Mouse (Mus musculus) erythroblast, embryonic 14.5 days (primary cell): Measurements from ENCODE around the gene Pcbp2. TPM values are rescaled to one million over a fixed set of nuclear protein-coding genes. Genes with fewer than 3 reads are reported as not detected.

Experiments used
- H3K27me3 ChIP-seq: 2 replicates; pipeline ENCODE4 v1.6.1; 2012; ENCODE audit warnings: inconsistent platforms; ENCODE audit not compliant: control insufficient read depth
- H3K36me3 ChIP-seq: 2 replicates; pipeline ENCODE4 v1.6.1; 2012; ENCODE audit warnings: mild to moderate bottlenecking, inconsistent platforms; ENCODE audit not compliant: control insufficient read depth
- H3K4me1 ChIP-seq: 2 replicates; pipeline ENCODE4 v1.6.1; 2012; ENCODE audit warnings: inconsistent platforms; ENCODE audit not compliant: control insufficient read depth
- H3K4me3 ChIP-seq: replicated peaks from 2 replicates; pipeline ENCODE3; 2012; ENCODE audit warnings: moderate library complexity, mild to moderate bottlenecking, inconsistent platforms
- H3K9me3 ChIP-seq: 2 replicates; pipeline ENCODE4 v1.6.1; 2012; ENCODE audit warnings: low read length, inconsistent platforms, mixed read lengths; ENCODE audit not compliant: control insufficient read depth
- GATA1 ChIP-seq: IDR thresholded peaks from 2 replicates; pipeline ENCODE4 v1.6.1; 2012; ENCODE audit warnings: low read length, inconsistent platforms, mixed read lengths
- TAL1 ChIP-seq: IDR thresholded peaks from 3 replicates; pipeline ENCODE4 v1.6.1; 2012; ENCODE audit warnings: low read length, inconsistent platforms, mixed read lengths
- polyA plus RNA-seq: library from polyadenylated mRNA; stranded (reverse); fragments of >175 nt; gene quantifications from 2 replicates; pipeline ENCODE4 v1.2.3, GENCODE M21; 2012

Gene Pcbp2
- polyA plus RNA-seq, 1 experiment, result 31.3 TPM

DNA sequence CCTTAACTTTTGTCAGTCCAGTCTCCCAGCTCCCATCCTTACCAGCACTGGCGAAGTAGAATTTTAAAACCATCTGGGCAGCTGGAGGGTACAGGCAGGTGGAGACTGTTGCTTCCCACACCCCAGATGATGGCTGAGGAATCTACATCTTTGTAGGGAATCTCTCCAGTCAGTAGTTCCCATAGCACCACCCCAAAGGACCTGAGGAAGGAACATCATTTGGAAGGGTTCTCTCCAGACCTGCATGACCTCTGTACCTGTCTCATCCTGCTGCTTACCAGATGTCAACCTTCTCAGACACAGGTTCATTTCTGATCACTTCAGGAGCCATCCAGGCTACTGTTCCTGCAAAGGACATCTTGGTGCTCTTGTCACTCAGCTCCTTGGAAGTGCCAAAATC is 33.1 kb downstream of the Pcbp2 start, which contains the start of gene Gm10337:
Gene Gm10337 (plus strand): TSS at position 276 of the 400 bp plus-strand sequence.
- Histone ChIP-seq H3K27me3 (peaks cover 3% of the 10 kb centered on the region), H3K36me3 (peaks cover 67% of the 10 kb centered on the region), H3K9me3 (no peaks in the 10 kb centered on the region), H3K4me3 (no peak within 1 kb of the TSS), H3K4me1 (peaks cover 5% of the 10 kb centered on the region)
- TF ChIP-seq GATA1 (no peak), TAL1 (no peak)

DNA sequence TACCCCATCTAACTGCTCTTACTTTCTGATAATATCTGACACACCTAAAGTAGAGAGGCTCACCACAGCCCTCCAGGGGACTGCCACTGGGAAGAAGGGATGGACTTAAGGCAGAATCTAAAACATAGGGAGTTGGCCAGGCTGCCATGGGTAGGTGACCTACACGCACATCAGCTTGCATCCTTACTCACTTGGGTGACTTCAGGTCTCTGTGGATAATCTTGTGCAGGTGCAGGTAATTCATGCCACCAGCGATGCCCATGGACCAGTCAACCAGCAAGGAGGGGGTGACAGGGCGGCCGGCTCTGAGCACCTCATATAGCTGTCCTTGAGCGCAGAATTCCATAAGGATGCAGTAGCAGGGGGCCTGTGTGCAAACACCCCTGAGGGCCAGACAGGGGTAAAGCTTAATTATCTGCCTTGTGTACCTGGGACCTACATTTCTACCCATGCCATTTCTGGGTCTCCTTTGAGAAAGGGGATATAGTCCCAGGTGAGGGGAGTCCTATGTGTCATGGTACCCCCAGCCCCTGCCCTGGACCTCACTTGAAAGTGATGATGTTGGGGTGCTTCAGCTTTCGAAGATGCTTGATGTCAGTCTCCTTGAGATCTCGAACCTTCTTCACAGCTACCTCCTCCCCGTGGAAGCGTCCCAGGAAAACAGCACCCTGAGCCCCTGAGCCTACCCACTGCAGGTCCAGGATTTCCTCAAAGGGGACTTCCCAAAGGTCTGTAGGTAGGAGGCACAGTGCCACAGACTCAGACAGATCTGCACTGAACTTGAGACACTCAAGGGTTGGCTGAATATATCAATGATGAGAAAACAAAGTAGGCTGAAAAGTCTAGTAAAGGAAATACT is 33.8 kb downstream of the Pcbp2 start:
- H3K4me1 ChIP-seq, result peaks cover 5% of the 10 kb centered on the region
- H3K4me3 ChIP-seq, result no peak overlapping the region
- peaks cover 6% of the 10 kb centered on the region for H3K27me3 ChIP-seq
- H3K36me3 ChIP-seq, result peaks cover 60% of the 10 kb centered on the region
- TF ChIP-seq GATA1, result no peak
- no peaks in the 10 kb centered on the region for H3K9me3 ChIP-seq

DNA sequence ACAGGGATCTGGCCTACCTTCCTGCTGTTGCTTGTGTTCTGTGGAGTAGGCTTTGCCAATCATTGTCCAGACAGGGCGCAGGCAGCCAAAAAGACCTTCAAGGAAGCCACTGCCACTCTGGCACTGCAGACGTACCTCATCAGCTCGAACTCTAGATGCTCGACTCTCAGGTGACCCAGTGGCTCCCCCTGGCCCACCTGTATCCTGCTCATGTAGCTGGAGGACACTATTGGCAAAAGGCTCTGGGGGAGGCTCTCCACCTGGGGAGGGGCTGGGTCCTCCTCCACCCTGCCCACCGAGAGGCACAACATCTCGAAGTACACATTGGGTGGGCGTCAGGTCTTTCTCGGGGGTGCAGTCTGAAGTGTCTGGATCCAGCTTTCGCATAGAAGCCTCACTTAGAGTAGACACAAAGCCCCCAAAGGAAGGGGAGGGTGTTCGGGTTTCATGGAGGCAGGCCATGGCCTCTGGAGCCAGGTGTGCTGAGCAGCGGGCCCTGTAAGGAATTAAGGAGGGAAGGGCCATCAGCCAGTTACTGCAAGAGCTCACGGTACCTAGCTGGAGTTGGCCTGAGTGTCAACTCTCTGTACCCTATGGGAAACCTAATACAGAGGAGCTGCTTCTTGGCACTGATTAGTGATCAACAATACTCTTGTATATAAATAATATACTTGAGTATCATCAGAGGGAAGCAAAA is 34.9 kb downstream of the Pcbp2 start:
- no peak overlapping the region for H3K4me3 ChIP-seq
- no peaks in the 10 kb centered on the region for H3K9me3 ChIP-seq
- TF ChIP-seq GATA1, result no peak
- TF ChIP-seq TAL1, result no peak
- peaks cover 8% of the 10 kb centered on the region for H3K4me1 ChIP-seq
- peaks cover 17% of the 10 kb centered on the region for H3K27me3 ChIP-seq
- peaks cover 49% of the 10 kb centered on the region for H3K36me3 ChIP-seq

DNA sequence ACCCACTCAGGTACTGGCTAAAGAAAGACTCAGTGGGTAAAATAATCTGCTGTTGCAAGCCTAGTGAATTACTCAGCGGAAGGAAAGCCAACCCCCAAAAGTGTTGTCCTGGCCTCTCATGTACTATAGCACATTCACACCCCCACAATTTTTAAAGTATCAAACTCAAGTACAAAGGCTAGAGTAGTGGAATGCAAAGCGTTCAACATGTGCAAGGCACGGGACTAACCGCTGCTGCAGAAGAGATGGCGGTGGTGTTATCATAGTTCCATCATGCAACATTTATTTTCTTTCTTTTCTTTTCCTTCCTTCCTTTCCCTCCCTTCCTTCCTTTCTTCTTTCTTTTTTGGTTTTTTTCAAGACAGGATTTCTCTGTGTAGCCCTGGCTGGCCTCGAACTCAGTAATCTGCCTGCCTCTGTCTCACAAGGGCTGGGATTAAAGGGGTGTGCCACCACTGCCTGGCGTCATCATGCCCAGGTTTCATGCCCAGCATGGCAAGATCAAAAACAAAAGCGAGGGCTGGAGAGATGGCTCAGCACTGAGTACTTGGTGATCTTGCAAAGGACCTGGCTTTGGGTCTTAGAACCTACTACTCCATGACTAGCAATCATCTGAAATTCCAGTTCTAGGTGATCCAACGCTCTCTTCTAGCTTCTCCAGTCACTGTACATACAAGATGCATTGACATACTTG is 35.6 kb downstream of the Pcbp2 start:
- no peaks in the 10 kb centered on the region for H3K9me3 ChIP-seq

DNA sequence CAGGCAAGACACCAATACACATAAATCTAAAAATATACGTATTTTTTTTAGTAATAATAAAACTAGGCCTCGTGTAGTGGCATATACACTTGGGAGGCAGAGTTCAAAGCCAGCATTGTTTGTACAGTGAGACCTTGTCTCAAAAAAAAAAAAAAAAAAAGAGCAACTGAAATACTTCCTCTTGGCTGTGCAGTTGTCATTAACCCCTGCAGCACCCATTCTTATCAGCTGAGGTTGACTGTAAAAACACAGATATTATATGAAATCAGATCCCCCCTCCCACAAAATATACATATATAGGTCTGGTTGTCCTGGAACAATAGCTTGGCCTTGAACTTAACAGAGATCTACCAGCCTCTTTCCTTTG is 36.1 kb downstream of the Pcbp2 start:
- TF ChIP-seq GATA1 (no peak), TAL1 (no peak)
- Histone ChIP-seq H3K4me3 (no peak overlapping the region), H3K4me1 (peaks cover 13% of the 10 kb centered on the region), H3K36me3 (peaks cover 37% of the 10 kb centered on the region), H3K9me3 (no peaks in the 10 kb centered on the region), H3K27me3 (peaks cover 29% of the 10 kb centered on the region)

More for the DNA sequence above, 35.6 kb downstream of the Pcbp2 start:
- Histone ChIP-seq H3K27me3 (peaks cover 24% of the 10 kb centered on the region), H3K4me3 (no peak overlapping the region), H3K36me3 (peaks cover 42% of the 10 kb centered on the region), H3K4me1 (peaks cover 15% of the 10 kb centered on the region)
- TF ChIP-seq TAL1 (no peak), GATA1 (no peak)

DNA sequence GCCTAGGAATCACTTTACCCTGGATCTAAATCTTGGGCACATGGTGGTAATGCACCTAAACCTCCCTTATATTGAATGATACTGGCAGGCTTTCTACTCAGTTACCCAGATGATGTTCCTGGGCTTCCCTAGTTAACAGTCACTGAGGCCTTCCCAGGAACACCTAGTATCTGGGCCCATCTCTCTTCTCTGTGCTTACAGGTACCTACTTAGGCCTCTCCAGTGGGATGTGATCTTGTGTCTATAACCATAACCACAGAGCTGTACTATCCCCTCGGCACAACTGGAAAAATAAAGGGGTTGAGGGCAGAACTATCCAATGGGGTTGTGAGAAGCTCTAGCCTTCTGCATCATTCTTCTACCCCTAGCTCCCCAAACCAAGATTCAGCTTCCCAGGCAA is 36.5 kb downstream of the Pcbp2 start:
- Histone ChIP-seq H3K4me1 (peaks cover 14% of the 10 kb centered on the region), H3K27me3 (peaks cover 33% of the 10 kb centered on the region), H3K4me3 (no peak overlapping the region), H3K36me3 (peaks cover 32% of the 10 kb centered on the region), H3K9me3 (no peaks in the 10 kb centered on the region)
- TF ChIP-seq TAL1 (no peak), GATA1 (no peak)

DNA sequence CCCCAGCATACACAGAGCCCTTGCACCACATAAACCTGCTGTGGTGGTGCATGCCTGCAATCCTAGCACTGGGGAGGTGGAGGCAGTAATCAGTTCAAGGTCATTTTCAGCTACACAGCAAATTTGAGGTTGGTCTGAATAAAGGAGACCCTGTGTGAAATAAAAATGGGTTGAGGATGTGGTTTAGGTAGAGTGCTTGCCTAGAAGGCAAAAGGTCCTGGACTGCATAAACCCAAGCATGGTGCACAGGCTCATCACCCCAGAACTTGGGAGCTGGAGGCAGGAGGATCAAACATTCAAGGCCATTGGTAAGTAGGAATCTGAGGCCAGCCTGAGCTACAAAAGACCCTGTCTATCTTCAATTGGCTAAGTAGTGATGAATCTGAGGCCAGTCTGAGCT is 37.2 kb downstream of the Pcbp2 start:
- Histone ChIP-seq H3K27me3 (peaks cover 39% of the 10 kb centered on the region), H3K4me1 (peaks cover 16% of the 10 kb centered on the region), H3K36me3 (peaks cover 25% of the 10 kb centered on the region), H3K4me3 (no peak overlapping the region), H3K9me3 (no peaks in the 10 kb centered on the region)
- no peak for TF ChIP-seq GATA1
- TF ChIP-seq TAL1, result no peak

DNA sequence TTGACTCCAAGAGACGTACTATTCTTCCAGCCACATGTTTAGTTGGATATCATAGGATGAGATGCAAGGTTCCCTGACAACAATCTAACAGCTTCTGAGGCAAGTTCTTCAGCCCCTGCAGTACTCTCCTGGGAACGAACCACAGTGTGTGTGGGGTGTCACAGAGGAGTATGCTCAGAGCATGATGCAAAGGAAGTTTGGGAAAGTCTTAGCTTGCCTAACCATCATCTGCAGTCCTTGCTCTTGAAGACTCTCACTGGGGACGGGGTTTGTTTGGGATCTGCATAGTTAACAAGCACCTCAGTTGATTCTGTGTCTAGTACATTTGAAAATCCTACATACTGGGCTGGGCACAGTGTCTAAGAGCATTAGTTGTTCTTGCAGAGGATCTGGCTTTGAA is 38.0 kb downstream of the Pcbp2 start:
- no peak overlapping the region for H3K4me3 ChIP-seq
- H3K4me1 ChIP-seq, result peaks cover 16% of the 10 kb centered on the region
- peaks cover 18% of the 10 kb centered on the region for H3K36me3 ChIP-seq
- no peaks in the 10 kb centered on the region for H3K9me3 ChIP-seq
- H3K27me3 ChIP-seq, result peaks cover 39% of the 10 kb centered on the region
- TF ChIP-seq TAL1, result no peak
- no peak for TF ChIP-seq GATA1

DNA sequence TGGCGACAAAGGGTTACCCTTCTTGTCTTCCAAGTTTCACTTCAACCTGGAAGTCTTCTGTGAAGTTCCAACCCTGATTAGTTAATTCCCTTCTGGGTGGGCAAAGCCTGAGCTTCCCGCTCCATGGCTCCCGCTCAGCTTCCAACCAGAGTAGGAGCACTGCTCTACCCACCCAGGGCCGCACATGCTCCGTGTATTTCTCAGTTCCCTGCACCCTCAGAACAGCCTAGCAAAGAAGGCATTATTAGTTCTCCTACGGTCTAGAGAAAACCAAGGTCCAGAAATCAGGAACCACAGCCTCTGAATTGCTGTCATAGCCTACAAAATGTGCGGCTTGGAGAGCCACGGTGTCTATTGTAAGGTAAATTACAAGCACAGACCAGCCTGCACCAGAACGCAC is 39.8 kb downstream of the Pcbp2 start:
- Histone ChIP-seq H3K36me3 (peaks cover 2% of the 10 kb centered on the region), H3K4me3 (peak overlapping the region; percentile 65), H3K9me3 (no peaks in the 10 kb centered on the region), H3K4me1 (peaks cover 16% of the 10 kb centered on the region), H3K27me3 (peaks cover 39% of the 10 kb centered on the region)
- TF ChIP-seq GATA1 (no peak), TAL1 (no peak)
